In genomic region chr7:19236411-19236810, GRCm38 (mm10) we compare ENCODE assay signal across 14 mouse cellular contexts. TPM values are rescaled to one million over a fixed set of nuclear protein-coding genes. Genes with fewer than 3 reads are reported as not detected.
DNase-seq lines count a peak whose midpoint lies in the region; ATAC-seq lines count a peak whose summit lies in the region.
"Had no signal": no experiment of that assay in that cellular context is flagged by ENCODE, and none has a peak within 500 bp of the region (broad histone marks: within the 10 kb centered on the region; RNA-seq: fewer than 3 reads in every experiment).

No protein-coding gene starts in this region.

- H3K9ac ChIP-seq in hindbrain, embryonic 16.5 days (ENCODE audit: low read depth, low read length): no peak overlapping the region
- H3K9ac ChIP-seq in hindbrain, embryonic 14.5 days: no peak overlapping the region
- peak overlapping the region; percentile 28 for H3K9ac ChIP-seq in heart, embryonic 12.5 days
- no peak overlapping the region for H3K9ac ChIP-seq in intestine, embryonic 15.5 days

- peak; percentile 56 to 62 for DNase-seq in cerebellum, postnatal 14 days
- DNase-seq in cerebellum, postnatal 36 days: no peak
- no peak for DNase-seq in hindbrain, embryonic 14.5 days (ENCODE audit: low spot score)
- no peak for DNase-seq in layer of hippocampus, adult 18-20 months (ENCODE audit: low spot score in 2 of 2)
- DNase-seq in frontal cortex, postnatal 14 days (ENCODE audit: low spot score in 2 of 2): no peak
- DNase-seq: gastrocnemius, postnatal 10 days; right cerebral cortex, postnatal 25 days had no signal

- no peak overlapping the region for H3K4me2 ChIP-seq in hindbrain, embryonic 16.5 days (ENCODE audit: low read length)
- no peak overlapping the region for H3K4me2 ChIP-seq in hindbrain, embryonic 14.5 days (replicated peaks)
- H3K4me2 ChIP-seq in heart, embryonic 12.5 days: no peak overlapping the region
- no peak overlapping the region for H3K4me2 ChIP-seq in intestine, embryonic 15.5 days (replicated peaks)

- no peaks in the 10 kb centered on the region for H3K36me3 ChIP-seq in hindbrain, embryonic 16.5 days (ENCODE audit: control insufficient read depth, insufficient read depth, low read length)
- H3K36me3 ChIP-seq in hindbrain, embryonic 14.5 days (replicated peaks; ENCODE audit: control insufficient read depth, insufficient read depth): no peaks in the 10 kb centered on the region
- peaks cover 24% of the 10 kb centered on the region for H3K36me3 ChIP-seq in heart, embryonic 12.5 days
- no peaks in the 10 kb centered on the region for H3K36me3 ChIP-seq in intestine, embryonic 15.5 days

- no peaks in the 10 kb centered on the region for H3K27me3 ChIP-seq in hindbrain, embryonic 16.5 days (replicated peaks; ENCODE audit: control insufficient read depth, insufficient read depth, low read length)
- no peaks in the 10 kb centered on the region for H3K27me3 ChIP-seq in hindbrain, embryonic 14.5 days (ENCODE audit: control insufficient read depth, insufficient read depth, low read length)
- no peaks in the 10 kb centered on the region for H3K27me3 ChIP-seq in heart, embryonic 12.5 days (replicated peaks)
- H3K27me3 ChIP-seq in intestine, embryonic 15.5 days (replicated peaks): no peaks in the 10 kb centered on the region

- H3K4me1 ChIP-seq in hindbrain, embryonic 16.5 days (ENCODE audit: control insufficient read depth, insufficient read depth, low read depth, low read length): peaks cover 10% of the 10 kb centered on the region
- H3K4me1 ChIP-seq in hindbrain, embryonic 14.5 days (replicated peaks; ENCODE audit: control insufficient read depth, insufficient read depth, low read length): no peaks in the 10 kb centered on the region
- H3K4me1 ChIP-seq in heart, embryonic 12.5 days (replicated peaks): peaks cover 54% of the 10 kb centered on the region
- peaks cover 24% of the 10 kb centered on the region for H3K4me1 ChIP-seq in intestine, embryonic 15.5 days (replicated peaks)

- H3K27ac ChIP-seq in hindbrain, embryonic 16.5 days (ENCODE audit: low read depth, low read length): peak overlapping the region; percentile 17; the same call in 1 of the 2 replicates
- no peak overlapping the region for H3K27ac ChIP-seq in hindbrain, embryonic 14.5 days
- H3K27ac ChIP-seq in heart, embryonic 12.5 days (ENCODE audit: poor library complexity, severe bottlenecking): peak overlapping the region; percentile 57
- peak overlapping the region; percentile 11; the same call in 1 of the 2 replicates for H3K27ac ChIP-seq in intestine, embryonic 15.5 days

- ATAC-seq in hindbrain, embryonic 16.5 days: no peak
- ATAC-seq in hindbrain, embryonic 14.5 days (ENCODE audit: low FRiP score): no peak
- no peak for ATAC-seq in heart, embryonic 12.5 days (ENCODE audit: insufficient number of reproducible peaks, low FRiP score)
- no peak for ATAC-seq in intestine, embryonic 15.5 days

- H3K9me3 ChIP-seq in hindbrain, embryonic 16.5 days (ENCODE audit: control insufficient read depth, low read length): no peaks in the 10 kb centered on the region
- H3K9me3 ChIP-seq in hindbrain, embryonic 14.5 days (ENCODE audit: control insufficient read depth, low read length): no peaks in the 10 kb centered on the region
- H3K9me3 ChIP-seq in heart, embryonic 12.5 days (replicated peaks): no peaks in the 10 kb centered on the region
- no peaks in the 10 kb centered on the region for H3K9me3 ChIP-seq in intestine, embryonic 15.5 days

- no peak overlapping the region for H3K4me3 ChIP-seq in hindbrain, embryonic 16.5 days (ENCODE audit: low read length)
- no peak overlapping the region for H3K4me3 ChIP-seq in hindbrain, embryonic 14.5 days (replicated peaks; ENCODE audit: low read length)
- no peak overlapping the region for H3K4me3 ChIP-seq in heart, embryonic 12.5 days
- H3K4me3 ChIP-seq in intestine, embryonic 15.5 days (replicated peaks): no peak overlapping the region

- WGBS in hindbrain, embryonic 16.5 days: 65% methylated on average over 2 of the region's 2 CpGs
- WGBS in hindbrain, embryonic 14.5 days: 81% methylated on average over 2 of the region's 2 CpGs
- whole genome bisulfite sequencing in heart, embryonic 12.5 days: 73% methylated on average over 2 of the region's 2 CpGs
- WGBS in intestine, embryonic 15.5 days: 73% methylated on average over 2 of the region's 2 CpGs

RNA-seq across cellular contexts. Expression of gene Opa3, which starts 8.3 kb away (rescaled TPM):
- polyA plus RNA-seq in hindbrain, embryonic 16.5 days (2015; fragmentation: Nextera tagmentation; extraction: Ambion mirVana): 39.9 and 41.5 TPM in 2 replicates
- 34.1 and 36.6 TPM in 2 replicates for polyA plus RNA-seq in hindbrain, embryonic 14.5 days (2014; fragmentation: Nextera tagmentation; extraction: Ambion mirVana)
- 37.0 and 38.4 TPM in 2 replicates for polyA plus RNA-seq in heart, embryonic 12.5 days (2016; fragmentation: Nextera tagmentation; extraction: Ambion mirVana)
- 36.8 and 39.4 TPM in 2 replicates for polyA plus RNA-seq in intestine, embryonic 15.5 days (2015; fragmentation: Nextera tagmentation; extraction: Ambion mirVana)
- total RNA-seq in layer of hippocampus, adult 18-20 months (2021): 10 to 100 TPM; 41.3 to 42.6 TPM

RNA-seq across cellular contexts. Expression of gene Gpr4, which starts 24.1 kb away (rescaled TPM):
- 3.1 and 4.4 TPM in 2 replicates for polyA plus RNA-seq in hindbrain, embryonic 16.5 days (2015; fragmentation: Nextera tagmentation; extraction: Ambion mirVana)
- 3.1 and 3.2 TPM in 2 replicates for polyA plus RNA-seq in hindbrain, embryonic 14.5 days (2014; fragmentation: Nextera tagmentation; extraction: Ambion mirVana)
- 0.97 and 1.1 TPM in 2 replicates for polyA plus RNA-seq in heart, embryonic 12.5 days (2016; fragmentation: Nextera tagmentation; extraction: Ambion mirVana)
- 1.4 and 1.5 TPM in 2 replicates for polyA plus RNA-seq in intestine, embryonic 15.5 days (2015; fragmentation: Nextera tagmentation; extraction: Ambion mirVana)
- 1 to 10 TPM; 1.3 to 1.4 TPM for total RNA-seq in layer of hippocampus, adult 18-20 months (2021)
- total RNA-seq: megakaryocyte-erythroid progenitor cell, adult 5-6 weeks had no signal

RNA-seq across cellular contexts. Expression of gene Vasp, which starts 35.2 kb away (rescaled TPM):
- polyA plus RNA-seq in hindbrain, embryonic 16.5 days (2015; fragmentation: Nextera tagmentation; extraction: Ambion mirVana): 39.9 and 42.9 TPM in 2 replicates
- polyA plus RNA-seq in hindbrain, embryonic 14.5 days (2014; fragmentation: Nextera tagmentation; extraction: Ambion mirVana): 32.7 and 35.3 TPM in 2 replicates
- polyA plus RNA-seq in heart, embryonic 12.5 days (2016; fragmentation: Nextera tagmentation; extraction: Ambion mirVana): 93.7 and 99.0 TPM in 2 replicates
- 109 and 114 TPM in 2 replicates for polyA plus RNA-seq in intestine, embryonic 15.5 days (2015; fragmentation: Nextera tagmentation; extraction: Ambion mirVana)
- 10 to 100 TPM; 14.2 to 17.0 TPM for total RNA-seq in layer of hippocampus, adult 18-20 months (2021)

RNA-seq across cellular contexts. Expression of gene Ppm1n, which starts 43.5 kb away (rescaled TPM):
- polyA plus RNA-seq in hindbrain, embryonic 16.5 days (2015; fragmentation: Nextera tagmentation; extraction: Ambion mirVana): 0.79 and 1.5 TPM in 2 replicates
- 0.74 and 1.0 TPM in 2 replicates for polyA plus RNA-seq in hindbrain, embryonic 14.5 days (2014; fragmentation: Nextera tagmentation; extraction: Ambion mirVana)
- polyA plus RNA-seq in heart, embryonic 12.5 days (2016; fragmentation: Nextera tagmentation; extraction: Ambion mirVana): not detected in 2 replicates
- polyA plus RNA-seq in intestine, embryonic 15.5 days (2015; fragmentation: Nextera tagmentation; extraction: Ambion mirVana): 0.14 and 0.34 TPM in 2 replicates
- not detected for total RNA-seq in layer of hippocampus, adult 18-20 months (2021)
- total RNA-seq: gastrocnemius, postnatal 10 days; left cerebral cortex, postnatal 36 days; megakaryocyte-erythroid progenitor cell, adult 5-6 weeks had no signal
- polyA plus RNA-seq: lung, embryonic 16.5 days; stomach, embryonic 14.5 days had no signal

RNA-seq across cellular contexts. Expression of gene Rtn2, which starts 46.0 kb away (rescaled TPM):
- polyA plus RNA-seq in hindbrain, embryonic 16.5 days (2015; fragmentation: Nextera tagmentation; extraction: Ambion mirVana): 124 and 126 TPM in 2 replicates
- polyA plus RNA-seq in hindbrain, embryonic 14.5 days (2014; fragmentation: Nextera tagmentation; extraction: Ambion mirVana): 106 and 112 TPM in 2 replicates
- 23.6 and 26.7 TPM in 2 replicates for polyA plus RNA-seq in heart, embryonic 12.5 days (2016; fragmentation: Nextera tagmentation; extraction: Ambion mirVana)
- polyA plus RNA-seq in intestine, embryonic 15.5 days (2015; fragmentation: Nextera tagmentation; extraction: Ambion mirVana): 11.3 and 12.5 TPM in 2 replicates
- total RNA-seq in layer of hippocampus, adult 18-20 months (2021): 10 to 100 TPM; 92.8 to 95.6 TPM
- total RNA-seq: megakaryocyte-erythroid progenitor cell, adult 5-6 weeks had no signal

Comparison
In these comparisons a context has a peak if more than half of its experiments do, and no peak if none do; other contexts are left out.
1. DNase-seq: peak in cerebellum, postnatal 14 days (2 of 2); none in cerebellum, postnatal 36 days (0 of 2), hindbrain, embryonic 14.5 days (single experiment), layer of hippocampus, adult 18-20 months (0 of 2) and frontal cortex, postnatal 14 days (0 of 2).